Mouse (Mus musculus): Measurements from ENCODE around the gene Fcho2.

Gene Fcho2

DNA sequence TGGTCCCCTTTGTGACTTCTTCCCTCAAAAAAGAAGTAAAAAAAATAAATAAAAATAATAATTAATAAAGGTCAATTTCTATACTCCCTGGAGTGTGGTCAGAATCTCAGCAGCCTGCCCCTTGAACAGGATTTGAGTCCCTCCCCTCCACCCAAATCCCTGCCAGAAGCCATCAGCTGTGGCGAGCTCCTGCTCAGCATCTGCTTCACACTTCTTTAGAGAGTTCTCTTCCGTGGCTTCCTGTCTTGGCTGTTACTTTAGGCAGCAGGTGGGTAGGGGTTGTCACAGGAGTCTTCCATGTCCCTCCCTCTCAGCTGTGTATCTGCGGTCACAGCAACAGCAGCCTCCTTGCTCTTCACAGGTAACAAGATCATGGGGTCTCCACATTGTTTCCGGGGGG is 109.7 kb downstream of the Fcho2 start:
- no peak for DNase-seq

DNA sequence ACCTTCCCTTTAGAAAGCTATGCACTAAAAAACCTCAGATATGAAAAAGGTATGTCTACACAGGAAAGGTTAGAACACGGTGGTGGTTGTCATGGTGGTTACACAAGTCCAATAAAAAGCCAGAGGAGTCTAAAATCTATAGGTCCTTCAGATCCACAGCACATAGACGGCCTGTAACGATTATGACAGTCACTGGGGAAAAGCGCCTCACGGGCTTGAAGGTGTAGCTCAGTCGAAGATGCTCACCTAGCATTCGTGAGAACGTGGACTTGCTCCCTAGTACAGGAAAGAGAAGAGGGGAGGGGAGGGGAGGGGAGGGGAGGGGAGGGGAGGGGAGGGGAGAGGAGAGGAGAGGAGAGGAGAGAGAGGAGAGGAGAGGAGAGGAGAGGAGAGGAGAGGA is 111.5 kb downstream of the Fcho2 start:
- DNase-seq = no peak

DNA sequence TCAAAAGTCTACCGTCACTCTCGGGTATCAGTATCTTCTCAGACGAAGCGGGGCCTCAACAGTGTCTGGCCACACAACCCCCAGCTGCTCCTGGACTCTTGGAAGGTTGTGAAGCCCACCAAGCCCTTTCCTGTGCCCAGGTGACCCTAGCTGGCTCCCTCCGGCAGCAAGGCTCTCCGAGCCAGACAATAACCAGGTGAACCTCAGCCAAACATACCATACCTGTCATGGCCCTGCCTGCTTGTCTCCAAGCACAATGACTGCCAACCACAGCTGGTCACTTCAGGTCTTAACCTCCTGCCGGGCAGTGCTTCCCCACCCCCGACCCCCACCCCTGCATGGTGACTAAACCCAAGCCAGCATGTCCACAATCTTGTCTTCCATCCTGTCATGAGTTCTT is 112.9 kb downstream of the Fcho2 start:
- DNase-seq = no peak

DNA sequence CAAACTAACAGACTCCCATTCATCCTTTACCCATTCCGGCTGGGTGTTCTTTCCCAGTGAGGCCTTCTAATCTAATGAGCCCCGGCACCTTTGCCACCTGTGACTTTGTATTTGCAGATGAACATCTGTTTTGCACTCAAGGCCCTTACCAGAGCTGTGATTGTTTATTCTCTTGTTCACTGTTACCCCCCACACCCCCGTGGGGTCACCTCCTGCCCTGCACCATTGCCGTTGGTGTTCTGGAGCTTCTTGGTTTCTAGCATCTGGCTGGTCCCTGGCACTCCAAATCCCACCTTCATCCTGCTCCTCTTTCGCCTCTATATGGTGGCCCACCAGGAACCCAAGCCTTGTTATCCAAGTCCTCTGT is 114.0 kb downstream of the Fcho2 start:
- no peak for DNase-seq

DNA sequence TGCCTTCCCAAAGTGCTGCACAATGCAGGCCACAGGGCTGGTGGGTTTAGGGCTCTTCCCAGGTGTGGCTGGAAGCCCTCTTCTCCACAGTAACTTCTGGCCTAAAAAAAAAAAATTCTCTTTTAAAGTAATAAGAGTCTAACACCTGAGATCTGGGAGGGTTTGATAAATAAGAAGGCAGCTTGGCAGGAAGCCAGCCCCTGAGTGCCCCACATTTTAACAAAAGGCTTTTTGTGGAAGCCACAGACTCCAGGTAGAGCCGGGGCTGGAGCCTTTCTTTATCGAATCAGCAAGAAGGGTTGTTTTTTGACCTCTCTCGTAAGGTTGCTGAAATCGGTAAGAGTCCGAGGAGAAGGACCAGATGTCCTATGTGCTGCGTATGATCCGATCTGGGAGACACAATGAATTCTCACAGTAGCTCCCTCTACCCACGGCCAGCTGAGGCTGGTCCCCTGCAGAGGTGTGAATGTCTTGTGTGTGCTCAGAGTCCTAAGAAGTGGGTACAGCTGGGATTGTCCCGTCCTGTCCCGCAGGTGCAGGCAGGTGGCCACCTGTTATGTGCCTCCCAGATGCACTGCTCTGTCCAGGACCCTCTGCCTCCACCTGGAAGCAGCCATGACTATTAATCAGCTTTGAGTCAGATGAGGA is 114.5 kb downstream of the Fcho2 start:
- DNase-seq = no peak

DNA sequence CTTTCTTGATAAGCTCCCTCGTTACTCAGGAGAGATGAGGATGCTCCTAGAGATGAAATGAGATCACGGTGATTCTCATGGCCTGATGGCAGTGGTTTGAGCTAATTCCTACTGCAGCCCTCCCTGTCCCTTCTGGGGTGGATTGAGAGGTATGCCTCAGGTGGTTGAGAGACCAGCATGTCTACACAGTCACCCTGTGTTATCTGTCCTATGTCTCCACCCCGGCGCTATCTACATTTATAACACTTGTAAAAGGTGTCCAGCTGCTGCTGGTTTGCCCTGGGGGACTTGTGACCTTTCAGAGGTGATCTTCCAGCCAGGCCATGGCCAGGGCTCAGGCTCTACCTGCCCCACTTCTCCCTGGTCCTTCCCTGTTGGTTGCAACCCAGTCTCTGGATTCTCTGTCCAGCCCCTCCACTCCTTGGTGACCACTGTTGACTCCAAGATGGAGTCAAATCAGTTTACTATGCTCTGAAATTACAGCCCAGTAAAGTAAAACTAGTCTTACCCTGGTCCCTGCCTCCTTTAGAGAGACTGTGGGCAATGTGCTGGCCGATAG is 115.2 kb downstream of the Fcho2 start:
- DNase-seq = no peak

DNA sequence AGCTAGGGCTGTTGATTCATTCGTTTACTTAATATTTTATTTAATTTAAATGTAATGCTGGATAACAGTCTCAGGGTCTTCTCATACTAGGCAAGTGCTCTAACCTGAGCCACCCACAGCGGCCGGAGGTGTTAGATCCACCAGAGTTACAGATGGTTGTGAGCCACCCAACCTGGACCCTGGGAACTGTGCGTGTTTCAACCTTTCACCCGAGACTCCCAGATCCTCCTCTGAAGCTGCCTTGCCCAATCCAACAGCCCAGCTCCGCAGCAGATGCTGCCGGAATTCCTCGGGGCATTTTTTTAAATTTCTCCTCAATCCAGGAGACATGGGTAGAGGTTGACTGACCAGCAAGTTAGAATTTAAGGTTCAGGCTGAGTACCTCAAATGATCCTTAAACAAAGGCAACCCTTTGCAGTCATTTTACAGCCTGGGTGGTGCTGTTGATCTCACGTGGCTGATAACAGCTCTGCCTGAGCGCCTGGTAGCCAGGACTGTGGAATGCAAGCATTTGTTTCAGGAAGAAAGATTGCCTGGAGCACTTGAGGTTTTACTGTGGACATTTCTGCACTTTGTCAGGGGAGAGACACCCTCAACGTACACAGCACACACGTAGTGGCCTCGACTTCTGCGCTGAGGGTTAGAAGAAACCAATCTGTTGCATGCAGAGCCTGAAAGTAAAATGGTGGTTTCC is 116.1 kb downstream of the Fcho2 start:
- no peak for DNase-seq

DNA sequence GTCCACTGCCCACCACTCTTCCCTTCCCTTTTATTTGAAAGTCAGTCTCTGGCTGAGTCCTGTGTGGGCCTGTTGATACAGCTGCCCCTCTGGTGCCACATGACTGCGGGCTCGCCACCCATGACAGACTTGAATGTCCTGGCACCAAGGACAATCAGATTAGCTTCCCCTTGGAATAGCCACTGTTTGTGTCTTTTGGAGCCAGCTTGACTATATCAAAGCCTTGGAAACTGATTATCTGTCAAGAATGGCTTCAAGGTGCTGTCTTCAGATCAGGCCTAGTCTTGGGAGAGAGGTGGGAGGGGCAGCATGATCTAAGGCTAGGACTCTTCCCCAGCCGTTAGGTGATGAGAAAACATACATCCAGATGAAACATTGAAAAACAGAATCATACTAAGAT is 118.5 kb downstream of the Fcho2 start:
- DNase-seq = no peak

DNA sequence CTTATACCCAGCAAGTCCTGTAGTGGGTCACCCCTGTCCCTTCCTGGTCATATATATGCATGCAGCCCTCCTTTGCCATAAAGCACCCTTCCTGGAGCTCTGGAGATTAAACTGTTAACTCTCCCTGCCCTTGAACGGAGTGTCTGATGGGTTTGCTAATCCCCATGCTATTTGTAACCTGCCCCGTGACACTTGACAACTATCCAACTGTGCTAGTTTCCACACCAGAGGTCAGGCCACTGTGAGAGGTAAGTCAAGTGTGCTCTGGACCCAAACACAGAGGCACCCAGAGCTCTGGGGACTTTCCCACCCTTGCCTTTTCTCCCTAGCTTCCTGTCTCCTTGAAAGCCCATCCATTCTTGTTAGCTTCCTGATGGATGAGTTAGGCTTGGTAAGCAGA is 119.7 kb downstream of the Fcho2 start:
- DNase-seq = no peak

DNA sequence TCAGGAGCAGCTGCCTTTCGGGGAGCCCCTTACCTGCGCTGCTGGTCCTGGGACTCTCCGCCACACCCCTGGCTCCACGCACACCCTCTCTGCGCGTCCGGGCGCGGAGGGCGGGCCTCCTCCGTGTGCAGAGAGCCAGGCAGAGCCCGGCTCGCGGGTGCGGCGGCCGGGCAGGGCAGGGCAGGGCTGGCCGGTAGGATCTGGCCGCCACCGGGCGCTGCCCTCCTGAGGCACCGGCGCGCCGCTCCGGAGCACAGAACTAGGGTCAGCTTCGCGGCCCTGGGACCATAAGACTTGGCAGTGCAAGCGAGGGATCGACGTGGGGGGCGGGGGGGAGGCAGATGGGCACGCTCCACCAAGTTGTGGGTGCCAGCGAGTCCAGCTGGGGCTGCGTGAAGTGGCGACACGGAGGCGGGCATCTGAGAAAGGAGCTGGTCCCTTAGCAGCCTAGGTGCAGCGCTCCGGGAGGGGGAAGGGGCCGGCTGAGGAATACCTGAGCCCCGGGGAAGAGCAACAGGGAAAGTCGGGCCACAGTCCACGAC is 120.4 kb downstream of the Fcho2 start, which contains the start of gene Tmem171:
Gene Tmem171, minus strand, starts transcription at position 62 of the 542 bp plus-strand sequence.
- DNase-seq = no peak

DNA sequence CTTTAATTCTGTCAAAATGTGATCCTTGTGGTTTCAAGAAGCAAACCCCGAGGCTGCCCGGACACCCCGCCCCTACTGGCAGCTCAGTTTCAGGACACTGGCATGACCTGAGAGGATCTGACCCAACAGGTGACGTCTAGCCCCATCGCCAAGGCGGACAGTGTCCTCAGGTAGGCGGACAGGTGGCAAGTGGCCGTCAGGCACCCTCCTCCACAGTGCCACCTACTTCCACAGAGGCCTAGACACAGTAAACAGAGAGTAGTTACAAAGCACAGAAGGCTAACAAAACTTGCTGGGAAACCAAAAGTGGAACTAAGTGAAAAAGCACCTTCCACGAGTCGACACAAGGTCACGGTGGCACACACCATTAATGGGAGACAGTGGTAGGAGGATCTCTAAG is 121.9 kb downstream of the Fcho2 start:
- no peak for DNase-seq

DNA sequence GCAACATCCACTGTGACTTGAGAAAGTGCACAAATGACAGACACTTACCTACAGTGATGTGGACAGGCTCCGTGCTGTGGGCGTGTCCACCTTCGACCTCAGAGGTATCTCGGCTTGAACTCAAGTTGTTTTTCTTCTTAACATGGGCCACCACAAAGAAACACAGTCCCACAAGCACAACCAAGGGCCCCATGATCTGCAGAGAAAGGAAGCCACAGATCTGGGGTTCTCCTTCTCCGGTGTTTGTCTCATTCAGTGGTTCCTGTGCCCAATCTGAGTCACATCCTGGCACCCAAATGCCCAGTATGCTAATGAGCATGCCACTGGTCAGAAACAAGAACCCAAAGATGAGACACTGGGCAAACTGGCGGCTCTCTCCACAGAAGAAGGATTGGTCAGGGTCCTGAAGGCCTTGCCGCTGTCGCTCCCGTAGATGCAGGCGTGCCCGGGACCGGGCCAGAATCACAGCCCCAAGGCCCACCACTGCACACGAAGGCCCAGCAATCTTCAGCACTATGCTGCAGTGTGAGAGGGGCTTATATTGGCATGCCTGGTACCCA is 123.2 kb downstream of the Fcho2 start:
- no peak for DNase-seq

DNA sequence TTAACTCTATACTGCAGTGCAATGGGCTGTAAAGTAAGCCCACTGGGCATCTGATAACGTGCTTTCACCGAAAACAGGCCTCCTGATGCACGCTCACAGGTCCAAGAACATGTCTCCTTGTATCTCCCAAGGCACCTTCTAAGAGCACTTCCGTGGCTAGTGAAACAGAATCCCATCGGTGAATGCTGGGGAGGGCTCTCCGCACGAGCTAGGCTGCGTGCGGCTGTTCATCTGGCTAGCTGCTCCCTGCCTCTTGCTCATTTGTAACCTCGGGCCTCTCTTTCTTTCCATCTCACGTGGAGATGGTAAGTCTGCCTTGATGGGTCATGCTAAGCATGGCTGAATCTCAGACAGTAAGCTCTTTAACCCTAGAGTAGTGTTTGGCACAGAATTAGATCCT is 124.4 kb downstream of the Fcho2 start:
- no peak for DNase-seq

DNA sequence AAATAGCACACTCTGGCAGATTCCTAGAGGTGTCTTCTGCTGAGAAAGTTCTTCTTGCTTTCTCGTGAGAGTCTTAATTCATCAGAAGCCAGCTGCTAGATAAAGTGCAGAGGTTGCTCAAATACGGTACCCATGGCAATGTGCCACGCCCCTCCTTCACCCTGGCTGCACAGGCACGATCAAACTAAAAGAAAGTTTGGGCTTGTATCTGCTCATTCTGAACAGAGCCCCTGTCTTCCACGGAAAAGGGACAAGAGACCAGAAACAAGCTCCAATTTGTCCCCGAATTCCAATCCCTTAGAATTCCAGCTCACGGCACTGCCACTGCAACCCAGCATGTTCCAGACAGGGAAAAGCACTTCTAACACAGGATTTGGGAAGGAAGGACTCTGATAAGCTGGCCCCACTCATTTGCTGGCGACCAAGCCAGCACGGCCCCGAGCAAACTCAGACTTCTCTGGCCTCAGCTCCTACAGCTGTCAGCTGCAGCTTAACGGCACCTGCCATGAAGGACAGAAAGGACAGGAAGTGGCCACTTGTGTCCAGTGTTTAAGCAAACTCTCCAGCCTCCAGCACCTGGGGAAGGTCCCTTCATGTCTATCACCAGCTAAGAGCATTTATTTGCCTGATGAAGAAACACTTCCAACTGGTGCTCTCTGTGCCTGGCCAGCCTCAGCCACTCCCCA is 125.5 kb downstream of the Fcho2 start:
- DNase-seq = no peak

DNA sequence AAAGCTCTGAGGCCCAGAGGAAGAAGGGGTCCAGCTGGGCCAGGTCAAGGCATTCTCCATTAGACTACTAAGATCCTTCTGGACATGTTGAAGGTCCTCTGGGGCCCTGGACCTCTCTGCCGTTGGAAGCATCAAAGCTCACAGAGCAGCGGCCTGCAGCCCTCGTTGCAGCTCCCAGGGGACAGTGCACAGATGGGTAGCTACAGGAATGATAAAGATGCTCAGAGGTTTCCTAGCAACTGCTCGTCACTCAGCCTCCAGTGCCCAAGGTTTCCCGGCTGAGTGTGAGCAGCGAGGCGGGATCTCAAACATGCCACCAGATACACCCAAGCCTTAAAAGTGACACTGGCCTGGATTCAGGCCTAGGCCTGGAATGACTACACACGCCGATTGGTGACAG is 127.3 kb downstream of the Fcho2 start:
- no peak for DNase-seq

DNA sequence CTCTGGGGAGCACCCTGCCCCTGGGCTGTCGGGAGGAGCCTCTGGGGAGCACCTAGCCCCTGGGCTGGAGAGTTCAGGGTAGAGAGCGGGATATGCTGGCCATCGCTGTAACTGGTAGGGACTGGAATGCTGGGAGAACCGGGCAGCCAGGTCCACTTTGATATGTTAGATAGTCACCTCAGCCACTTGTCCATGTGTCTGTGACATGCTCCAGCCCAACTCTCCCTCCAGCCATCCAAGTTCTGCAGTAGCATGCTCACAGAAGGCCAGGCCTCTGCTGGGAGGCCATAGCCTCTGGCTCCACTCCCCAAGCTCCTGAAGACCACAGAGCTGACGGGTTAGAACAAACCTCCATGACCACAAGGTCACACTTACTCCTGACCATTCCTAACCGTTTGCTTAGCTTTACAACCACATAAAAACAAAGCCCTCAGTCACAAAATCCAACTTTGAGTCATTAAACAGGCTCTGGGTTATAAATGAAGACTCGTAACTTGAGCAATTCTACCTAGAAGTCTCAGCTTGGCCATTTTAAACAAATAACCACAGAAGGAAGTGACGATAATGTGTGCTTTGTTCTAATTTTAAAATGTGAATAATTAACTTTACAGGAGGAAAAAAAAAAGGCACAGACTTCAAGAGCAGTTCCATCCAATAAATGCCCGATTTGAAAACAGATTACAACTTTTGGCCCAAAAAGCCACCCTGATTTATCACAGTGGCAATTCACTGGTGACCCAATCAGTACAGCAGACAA is 130.9 kb downstream of the Fcho2 start:
- no peak for DNase-seq

DNA sequence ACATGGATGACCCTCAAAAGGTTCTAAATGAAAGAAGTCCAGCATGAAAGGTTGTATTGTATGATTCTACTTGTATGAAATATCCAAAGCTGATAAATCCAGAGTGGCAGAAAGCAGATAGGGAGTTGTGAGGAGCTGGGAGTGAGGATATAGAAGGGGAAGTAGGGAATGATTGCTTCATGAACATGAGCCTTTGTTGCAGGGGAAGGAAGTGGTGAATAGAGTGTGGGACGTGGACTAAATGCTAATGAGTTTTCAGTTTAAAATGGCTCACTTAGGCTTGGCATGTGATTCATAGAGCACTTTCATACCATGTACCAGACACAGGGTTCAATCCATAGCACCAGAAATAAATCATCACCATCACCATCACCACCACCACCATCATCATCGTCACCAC is 131.8 kb downstream of the Fcho2 start:
- no peak for DNase-seq

DNA sequence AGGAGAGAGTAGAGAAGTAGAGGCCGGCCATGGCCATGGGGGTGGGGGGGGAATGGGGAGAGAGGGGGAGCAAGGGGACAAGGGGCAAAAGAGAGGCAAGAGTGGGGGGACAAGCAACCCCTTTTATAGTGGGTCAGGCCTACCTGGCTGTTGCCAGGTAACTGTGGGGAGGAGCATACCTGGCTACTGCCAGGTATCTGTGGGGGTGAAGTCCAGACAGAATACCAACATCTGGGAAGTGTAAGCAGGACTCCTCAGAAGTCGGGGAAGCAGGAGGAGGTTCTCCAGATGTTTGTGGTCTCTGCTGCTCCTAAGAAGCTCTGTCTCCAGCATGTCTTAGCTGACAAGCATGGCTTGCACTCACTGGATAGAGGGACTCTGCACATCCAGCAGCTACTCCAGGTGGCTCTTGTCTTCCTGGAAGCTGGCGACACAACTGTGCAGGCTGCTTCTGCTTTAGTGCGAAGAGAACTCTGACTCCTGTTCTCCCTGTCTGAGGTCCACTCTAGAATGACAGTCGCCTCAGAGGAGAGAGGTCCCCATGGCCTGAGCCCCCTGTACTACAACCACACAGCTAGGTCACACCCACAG is 134.7 kb downstream of the Fcho2 start:
- DNase-seq = no peak

DNA sequence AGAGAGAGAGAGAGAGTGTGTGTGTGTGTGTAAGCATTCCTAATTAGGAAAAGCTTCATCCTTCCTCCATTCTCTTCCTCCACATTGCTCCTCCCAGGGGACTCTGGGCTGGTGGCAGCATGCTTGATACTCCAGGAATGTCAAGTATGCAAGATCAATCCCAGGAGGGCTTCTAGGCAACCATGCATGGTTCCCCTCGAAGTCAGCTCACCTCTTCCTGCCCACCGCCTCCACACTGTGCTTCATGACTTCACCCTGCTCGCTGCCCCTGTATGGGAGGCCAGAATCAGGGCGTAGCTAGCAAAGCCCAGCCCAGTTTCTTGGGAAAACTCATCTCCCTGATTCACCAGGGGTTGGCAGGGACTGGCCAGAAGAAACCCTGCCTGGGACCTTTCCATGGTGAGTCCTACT is 135.6 kb downstream of the Fcho2 start:
- no peak for DNase-seq

DNA sequence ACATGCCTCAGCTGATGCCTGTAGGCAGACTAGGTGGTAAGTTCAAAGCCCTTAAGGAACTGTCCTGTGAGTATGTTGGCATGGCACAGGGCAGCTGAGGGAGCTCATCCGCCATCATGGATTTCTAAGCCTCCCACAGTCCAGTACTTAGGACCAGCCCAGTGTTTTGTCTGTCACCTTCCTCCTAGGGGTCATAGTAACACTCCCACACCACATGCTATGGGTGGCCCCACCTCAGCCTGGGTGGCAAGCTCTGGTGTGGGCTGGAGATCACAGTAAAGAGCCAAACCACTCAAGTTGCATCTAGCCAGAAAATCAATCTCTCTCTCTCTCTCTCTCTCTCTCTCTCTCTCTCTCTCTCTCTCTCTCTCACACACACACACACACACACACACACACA is 136.0 kb downstream of the Fcho2 start:
- no peak for DNase-seq

DNA sequence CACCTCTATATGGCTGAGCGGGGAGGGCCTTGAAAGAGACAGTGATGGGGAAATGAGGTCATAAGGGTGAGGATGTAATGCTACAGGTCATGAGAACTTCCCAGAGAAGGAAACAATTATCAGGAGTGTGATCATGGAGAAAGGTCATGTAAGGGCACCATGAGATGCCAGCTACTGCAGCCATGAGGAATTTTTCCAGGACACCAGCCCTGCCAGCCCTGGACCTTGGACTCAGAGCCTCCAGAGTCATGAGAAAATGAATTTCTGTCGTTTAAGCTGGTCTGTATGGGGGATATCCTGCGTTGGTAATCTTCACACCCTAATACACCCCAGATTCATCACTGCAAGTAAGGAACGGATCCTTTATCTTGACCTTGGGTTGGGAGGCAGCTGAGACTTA is 141.3 kb downstream of the Fcho2 start:
- DNase-seq = no peak

Measured in cerebellum, postnatal 36 days (tissue).